Mouse (Mus musculus): Measurements from ENCODE around the gene Cnksr3. TPM values are rescaled to one million over a fixed set of nuclear protein-coding genes. Genes with fewer than 3 reads are reported as not detected.

The Cnksr3 gene
- total RNA-seq, 2 experiments from 2014 or later = 25.7 to 28.7 TPM

DNA sequence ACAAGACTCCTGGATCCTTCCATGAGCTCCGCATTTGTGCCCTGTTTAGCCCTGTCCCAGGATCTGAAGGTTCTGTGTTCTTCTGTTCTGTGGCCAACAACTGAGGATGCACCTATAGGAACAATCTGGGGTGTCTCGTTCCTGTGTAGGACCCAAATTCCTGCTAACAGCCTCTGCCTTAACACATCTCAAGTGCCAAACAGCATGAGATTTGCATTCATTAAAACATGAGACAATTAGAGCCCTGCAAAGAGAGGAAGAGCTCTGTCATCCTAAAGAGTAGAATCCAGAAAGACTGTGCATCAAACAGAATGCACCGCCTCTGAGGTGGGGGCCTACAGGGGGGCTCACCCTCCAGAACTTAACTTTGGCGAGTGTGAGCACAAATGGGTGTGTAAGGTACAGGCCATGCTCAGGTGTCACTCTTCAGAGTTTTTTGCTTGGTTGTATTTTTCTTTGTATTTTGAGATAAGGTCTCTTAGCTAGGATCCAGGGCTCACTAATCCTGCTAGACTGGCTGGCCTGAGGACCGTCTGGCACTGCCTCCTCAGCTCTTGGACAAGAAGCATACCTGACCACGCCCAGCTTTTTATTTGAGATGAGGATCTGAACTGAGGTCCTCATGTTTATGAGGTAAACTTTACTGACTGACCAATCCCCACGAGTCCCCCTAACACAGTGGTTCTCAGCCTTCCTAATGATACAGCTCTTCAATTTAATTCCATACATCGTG is 15.2 kb downstream of the Cnksr3 start:
- DNase-seq = no peak

GRCm38 (mm10) chr10:7195927-7196326 is 16.1 kb downstream of the Cnksr3 start:
- no peak for DNase-seq

DNA sequence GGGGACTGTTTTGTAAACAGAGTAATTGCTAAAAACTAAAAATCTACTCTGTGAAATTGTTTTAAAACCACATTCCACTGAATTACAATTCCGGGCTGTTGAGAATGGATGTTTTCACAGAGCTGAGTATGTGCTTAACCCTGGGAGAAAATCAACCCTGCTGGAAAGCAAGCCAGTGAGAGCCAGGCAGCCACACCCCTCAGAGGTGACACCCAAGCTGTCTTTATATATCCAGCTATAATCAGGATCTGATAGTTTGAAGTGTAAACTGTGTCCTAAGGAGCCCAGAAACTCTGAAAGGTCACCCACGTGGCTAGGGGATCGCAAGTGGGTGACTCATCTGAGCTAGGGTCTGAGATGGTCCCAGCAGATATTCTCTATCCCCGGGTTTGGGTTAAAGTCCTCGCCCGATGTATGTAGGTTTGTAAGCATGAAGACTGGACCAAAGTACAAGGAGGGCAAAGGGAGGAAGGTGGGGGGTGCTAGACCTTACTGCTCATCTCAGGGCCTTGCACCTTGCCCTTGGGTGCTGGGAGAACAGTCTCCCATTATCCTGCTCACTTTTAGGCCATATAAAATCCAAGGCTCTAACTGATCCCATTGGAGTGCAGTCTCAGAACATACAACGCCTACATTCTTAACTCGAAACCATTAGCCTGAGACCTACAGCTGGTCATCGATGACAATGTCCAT is 20.2 kb downstream of the Cnksr3 start:
- no peak for DNase-seq

DNA sequence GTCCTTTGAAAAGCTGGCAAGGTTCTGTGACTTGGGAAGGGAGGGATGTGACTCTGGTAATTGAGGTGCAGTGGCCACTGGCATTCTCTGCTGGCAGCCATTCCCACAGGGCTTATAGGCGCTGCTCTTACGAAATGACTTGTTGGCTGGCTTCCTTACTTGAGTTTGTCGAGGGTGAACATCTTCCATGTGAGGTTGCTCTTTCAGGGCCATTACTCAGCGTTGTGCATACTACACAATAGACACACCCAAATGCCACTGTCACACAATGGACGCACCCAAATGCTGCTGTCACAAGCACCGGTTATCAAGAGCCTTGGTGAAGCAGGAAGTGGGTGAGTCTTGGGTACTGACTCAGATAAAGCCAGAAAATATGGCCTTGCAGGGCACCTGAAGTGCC is 22.8 kb downstream of the Cnksr3 start:
- no peak for DNase-seq

- peak; percentile 32 for DNase-seq
Measured at GRCm38 (mm10) chr10:7187881-7188280, 24.2 kb downstream of the Cnksr3 start.

DNA sequence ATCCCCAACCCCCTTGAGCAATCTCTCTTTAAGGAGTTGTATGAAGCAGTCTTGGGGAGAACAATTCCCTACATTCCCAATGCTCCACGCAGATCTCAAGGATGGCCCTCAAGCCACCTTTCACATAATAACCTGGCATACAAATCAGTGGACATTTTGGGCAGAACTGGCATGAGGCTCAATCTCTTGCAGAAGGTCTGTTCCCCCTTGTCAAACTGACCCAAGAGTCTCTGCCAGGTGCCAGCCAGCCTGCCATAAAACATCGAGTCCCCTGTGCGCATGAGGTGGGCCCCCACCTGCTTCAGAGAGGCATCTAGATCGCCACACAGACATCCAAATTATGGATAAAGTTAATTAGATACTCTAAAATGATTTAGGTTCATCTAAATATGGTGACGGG is 25.0 kb downstream of the Cnksr3 start:
- no peak for DNase-seq

GRCm38 (mm10) chr10:7186018-7186417 is 26.0 kb downstream of the Cnksr3 start:
- no peak for DNase-seq

- no peak for DNase-seq
Measured at GRCm38 (mm10) chr10:7183171-7183631, 28.8 kb downstream of the Cnksr3 start.

DNA sequence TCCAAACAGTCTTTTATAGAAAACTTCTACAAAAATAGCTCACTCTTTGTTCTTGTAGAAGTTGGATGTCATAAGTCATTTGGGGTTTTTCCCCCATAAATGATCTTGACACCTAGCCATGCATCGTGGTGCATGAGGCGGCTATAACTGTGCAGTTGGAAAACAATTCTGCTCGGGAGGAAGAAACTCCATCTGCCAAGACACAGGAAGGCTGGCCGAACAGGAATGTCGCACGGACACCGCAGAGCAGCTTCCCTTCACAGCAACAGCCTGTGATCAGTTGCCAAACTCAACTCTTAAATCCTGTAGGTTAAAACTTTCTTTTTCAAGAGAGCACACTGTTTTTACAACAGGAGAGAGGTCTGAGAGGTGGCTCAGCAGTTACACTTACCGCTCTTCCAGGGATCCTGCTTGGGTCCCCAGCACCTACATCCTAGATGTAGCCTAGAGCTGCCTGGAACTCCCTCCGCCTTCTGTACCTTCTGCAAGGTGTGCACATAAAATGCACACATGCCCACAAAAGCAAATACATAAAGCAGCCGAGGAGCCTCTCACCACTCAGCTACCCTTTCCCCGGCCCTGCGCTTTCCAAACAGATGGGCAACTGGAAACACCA is 29.4 kb downstream of the Cnksr3 start:
- no peak for DNase-seq

GRCm38 (mm10) chr10:7180296-7180695 is 31.7 kb downstream of the Cnksr3 start:
- DNase-seq = no peak

DNA sequence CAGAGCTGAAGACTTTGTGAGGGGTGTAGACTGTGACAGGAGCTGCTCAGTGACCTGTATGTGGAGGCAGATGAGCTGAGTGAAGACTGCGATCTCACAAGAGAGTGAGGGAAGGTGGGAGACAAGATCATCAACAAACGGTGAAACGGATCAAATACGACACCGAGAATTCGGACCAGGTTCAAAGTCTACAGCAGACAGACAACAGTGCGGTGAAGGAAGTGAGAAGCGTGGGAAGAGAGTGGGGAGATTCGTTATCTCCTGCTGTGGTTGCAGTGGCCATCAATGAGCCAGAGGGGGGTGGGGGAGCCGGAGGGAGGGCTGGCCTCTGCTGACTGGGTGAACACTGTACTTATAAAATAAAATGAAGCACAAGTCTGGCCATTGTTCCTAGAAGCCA is 33.5 kb downstream of the Cnksr3 start:
- DNase-seq = no peak

GRCm38 (mm10) chr10:7176205-7176910 is 35.7 kb downstream of the Cnksr3 start:
- no peak for DNase-seq

- DNase-seq = no peak
Measured at GRCm38 (mm10) chr10:7174480-7174879, 37.6 kb downstream of the Cnksr3 start.

- DNase-seq = no peak
Measured at GRCm38 (mm10) chr10:7173098-7173497, 38.9 kb downstream of the Cnksr3 start.

GRCm38 (mm10) chr10:7170434-7170833 is 41.6 kb downstream of the Cnksr3 start:
- no peak for DNase-seq

GRCm38 (mm10) chr10:7163031-7163430 is 49.0 kb downstream of the Cnksr3 start:
- DNase-seq = no peak

GRCm38 (mm10) chr10:7159061-7159511 is 53.0 kb downstream of the Cnksr3 start:
- peak; percentile 44 for DNase-seq

- DNase-seq = peak; percentile 62
Measured at GRCm38 (mm10) chr10:7158285-7159060, 53.6 kb downstream of the Cnksr3 start.

DNA sequence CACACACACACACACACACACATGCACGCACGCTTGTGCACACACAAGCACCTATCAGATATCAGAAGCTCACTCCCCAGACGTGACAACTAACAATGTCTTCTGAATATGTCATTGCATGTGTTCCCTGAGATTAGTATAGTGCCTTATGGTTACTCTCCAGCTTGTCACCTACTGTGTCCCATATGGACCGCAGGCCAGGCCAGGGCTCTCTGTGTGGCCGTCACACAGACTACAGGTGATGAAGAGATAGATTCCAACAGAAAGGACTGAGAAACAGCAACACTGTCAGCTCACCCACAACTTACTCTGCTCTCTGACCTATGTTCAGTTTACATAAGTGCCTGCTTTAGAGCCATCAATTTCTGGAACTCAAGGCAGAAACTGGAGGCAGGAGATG is 57.2 kb downstream of the Cnksr3 start:
- DNase-seq = no peak

- no peak for DNase-seq
Measured at GRCm38 (mm10) chr10:7152926-7153325, 59.1 kb downstream of the Cnksr3 start.

GRCm38 (mm10) chr10:7149671-7150595 is 62.1 kb downstream of the Cnksr3 start:
- no peak for DNase-seq
